Mouse (Mus musculus): ENCODE results near the gene Sox13.

GRCm38 (mm10) chr1:133460996-133461395 lies 36.8 kb upstream of the Sox13 start:
- no peak for TF ChIP-seq POLR2A (IDR thresholded peaks at IDR 0.05; ENCODE audit: low read depth, low read length)
- no peak for TF ChIP-seq CTCF (IDR thresholded peaks at IDR 0.05; ENCODE audit: extremely low read depth, insufficient read length, insufficient replicate concordance, low read depth, low read length)

Measured in small intestine, adult 2 months (tissue).